Mouse (Mus musculus) megakaryocyte, embryonic 14.5 days (primary cell): ENCODE data around the gene Samd7.

Experiments
- FLI1 ChIP-seq: IDR thresholded peaks from 2 replicates; pipeline ENCODE4 v1.6.1; 2012; ENCODE audit warnings: low read length, inconsistent platforms, mixed read lengths
- GATA1 ChIP-seq: IDR thresholded peaks from 3 replicates; pipeline ENCODE4 v1.6.1; 2012; ENCODE audit warnings: mixed read lengths, low read length, inconsistent platforms, borderline replicate concordance

- no peak for TF ChIP-seq GATA1
- no peak for TF ChIP-seq FLI1
Measured at GRCm38 (mm10) chr3:30705977-30706376, 40.1 kb upstream of the Samd7 start.
